Mouse (Mus musculus): Measurements from ENCODE around the gene Lrrc20. TPM values are rescaled to one million over a fixed set of nuclear protein-coding genes. Genes with fewer than 3 reads are reported as not detected.
A peak's percentile ranks its signal among the peaks of the same experiment; 100 is the strongest.

The Lrrc20 gene
- total and polyA plus RNA-seq, 2 experiments from 2014 or later: 9.7 to 19.6 TPM

GRCm38 (mm10) chr10:61555155-61555554 lies 79.6 kb downstream of the Lrrc20 start:
- ATAC-seq (no peak), DNase-seq (ENCODE audit: low spot score) (no peak)
- 85% methylated on average over 6 of the region's 6 CpGs for WGBS

DNA sequence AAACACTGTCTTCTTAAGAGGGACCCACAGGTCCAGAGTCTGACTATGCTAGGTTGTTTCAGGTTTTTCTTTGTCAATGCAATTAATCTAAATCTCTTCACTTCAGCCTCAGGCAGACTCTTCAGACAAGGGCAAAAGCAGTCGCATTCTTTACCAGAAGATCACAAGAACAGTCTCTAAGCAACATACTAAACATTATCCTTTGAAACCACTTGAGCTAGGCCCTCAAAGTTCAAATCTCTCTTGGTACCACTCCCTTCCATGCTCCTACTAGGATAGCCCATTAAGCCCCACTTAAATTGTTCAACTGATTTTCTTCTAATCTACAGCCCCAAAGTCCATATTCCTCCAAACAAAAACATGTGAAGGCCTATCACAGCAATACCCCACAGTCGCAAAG lies 83.0 kb downstream of the Lrrc20 start:
- H3K36me3 ChIP-seq (ENCODE audit: insufficient read depth, low read length): no peaks in the 10 kb centered on the region
- H3K9me3 ChIP-seq (ENCODE audit: low read length): no peaks in the 10 kb centered on the region
- WGBS: 95% methylated on average over 2 of the region's 2 CpGs
- no peak overlapping the region for H3K4me3 ChIP-seq (ENCODE audit: low read length)
- no peak for DNase-seq (ENCODE audit: low spot score)
- no peak overlapping the region for H3K27ac ChIP-seq
- H3K4me2 ChIP-seq (ENCODE audit: low read depth, low read length): no peak overlapping the region
- H3K4me1 ChIP-seq (ENCODE audit: insufficient read depth, low read length): no peaks in the 10 kb centered on the region
- no peak overlapping the region for H3K9ac ChIP-seq (replicated peaks; ENCODE audit: low read length)
- H3K27me3 ChIP-seq (ENCODE audit: insufficient read depth, low read length): no peaks in the 10 kb centered on the region
- ATAC-seq: no peak
- no peak for TF ChIP-seq CTCF (IDR thresholded peaks at IDR 0.05; ENCODE audit: low read depth)

More at GRCm38 (mm10) chr10:61555155-61555554, 79.6 kb downstream of the Lrrc20 start:
- H3K27ac ChIP-seq: no peak overlapping the region
- no peak for TF ChIP-seq CTCF (IDR thresholded peaks at IDR 0.05; ENCODE audit: low read depth)
- no peak overlapping the region for H3K4me3 ChIP-seq (ENCODE audit: low read length)
- H3K9me3 ChIP-seq (ENCODE audit: low read length): no peaks in the 10 kb centered on the region
- peaks cover 4% of the 10 kb centered on the region; the same call in 1 of the 2 replicates for H3K4me1 ChIP-seq (ENCODE audit: insufficient read depth, low read length)
- no peak overlapping the region for H3K9ac ChIP-seq (replicated peaks; ENCODE audit: low read length)
- H3K27me3 ChIP-seq (ENCODE audit: insufficient read depth, low read length): no peaks in the 10 kb centered on the region
- no peak overlapping the region for H3K4me2 ChIP-seq (ENCODE audit: low read depth, low read length)
- no peaks in the 10 kb centered on the region for H3K36me3 ChIP-seq (ENCODE audit: insufficient read depth, low read length)

GRCm38 (mm10) chr10:61559544-61559943 lies 83.9 kb downstream of the Lrrc20 start:
- Histone ChIP-seq H3K9ac (replicated peaks; ENCODE audit: low read length) (no peak overlapping the region), H3K27me3 (ENCODE audit: insufficient read depth, low read length) (no peaks in the 10 kb centered on the region), H3K4me3 (ENCODE audit: low read length) (no peak overlapping the region), H3K9me3 (ENCODE audit: low read length) (no peaks in the 10 kb centered on the region), H3K4me2 (ENCODE audit: low read depth, low read length) (no peak overlapping the region), H3K36me3 (ENCODE audit: insufficient read depth, low read length) (no peaks in the 10 kb centered on the region), H3K27ac (no peak overlapping the region), H3K4me1 (ENCODE audit: insufficient read depth, low read length) (no peaks in the 10 kb centered on the region)
- no peak for TF ChIP-seq CTCF (IDR thresholded peaks at IDR 0.05; ENCODE audit: low read depth)
- no peak for DNase-seq (ENCODE audit: low spot score)
- no peak for ATAC-seq

GRCm38 (mm10) chr10:61563550-61563949 lies 87.9 kb downstream of the Lrrc20 start:
- H3K9me3 ChIP-seq (ENCODE audit: low read length): no peaks in the 10 kb centered on the region
- no peaks in the 10 kb centered on the region for H3K36me3 ChIP-seq (ENCODE audit: insufficient read depth, low read length)
- DNase-seq (ENCODE audit: low spot score) (no peak), ATAC-seq (no peak)
- H3K4me2 ChIP-seq (ENCODE audit: low read depth, low read length): no peak overlapping the region
- no peak overlapping the region for H3K27ac ChIP-seq
- H3K27me3 ChIP-seq (ENCODE audit: insufficient read depth, low read length): no peaks in the 10 kb centered on the region
- H3K4me3 ChIP-seq (ENCODE audit: low read length): no peak overlapping the region
- WGBS: 84% methylated on average over 9 of the region's 9 CpGs
- TF ChIP-seq CTCF (IDR thresholded peaks at IDR 0.05; ENCODE audit: low read depth): no peak
- no peak overlapping the region for H3K9ac ChIP-seq (replicated peaks; ENCODE audit: low read length)
- no peaks in the 10 kb centered on the region for H3K4me1 ChIP-seq (ENCODE audit: insufficient read depth, low read length)

- no peaks in the 10 kb centered on the region for H3K4me1 ChIP-seq (ENCODE audit: insufficient read depth, low read length)
- no peaks in the 10 kb centered on the region for H3K36me3 ChIP-seq (ENCODE audit: insufficient read depth, low read length)
- H3K4me3 ChIP-seq (ENCODE audit: low read length): no peak overlapping the region
- H3K9ac ChIP-seq (replicated peaks; ENCODE audit: low read length): no peak overlapping the region
- H3K9me3 ChIP-seq (ENCODE audit: low read length): no peaks in the 10 kb centered on the region
- H3K27ac ChIP-seq: no peak overlapping the region
- no peaks in the 10 kb centered on the region for H3K27me3 ChIP-seq (ENCODE audit: insufficient read depth, low read length)
- no peak overlapping the region for H3K4me2 ChIP-seq (ENCODE audit: low read depth, low read length)
- no peak for TF ChIP-seq CTCF (IDR thresholded peaks at IDR 0.05; ENCODE audit: low read depth)
- DNase-seq (ENCODE audit: low spot score): no peak
- ATAC-seq: no peak
- 73% methylated on average over 4 of the region's 4 CpGs for WGBS
Measured at GRCm38 (mm10) chr10:61564408-61564807, 88.8 kb downstream of the Lrrc20 start.

- no peak for ATAC-seq
- Histone ChIP-seq H3K4me3 (ENCODE audit: low read length) (no peak overlapping the region), H3K36me3 (ENCODE audit: insufficient read depth, low read length) (no peaks in the 10 kb centered on the region), H3K27me3 (ENCODE audit: insufficient read depth, low read length) (no peaks in the 10 kb centered on the region), H3K9me3 (ENCODE audit: low read length) (no peaks in the 10 kb centered on the region), H3K4me1 (ENCODE audit: insufficient read depth, low read length) (no peaks in the 10 kb centered on the region), H3K4me2 (ENCODE audit: low read depth, low read length) (no peak overlapping the region), H3K27ac (no peak overlapping the region), H3K9ac (replicated peaks; ENCODE audit: low read length) (no peak overlapping the region)
- 17% methylated on average over 10 of the region's 10 CpGs for WGBS
- no peak for TF ChIP-seq CTCF (IDR thresholded peaks at IDR 0.05; ENCODE audit: low read depth)
- peak; percentile 40 for DNase-seq (ENCODE audit: low spot score)
Measured at GRCm38 (mm10) chr10:61570181-61570580, 94.6 kb downstream of the Lrrc20 start.

DNA sequence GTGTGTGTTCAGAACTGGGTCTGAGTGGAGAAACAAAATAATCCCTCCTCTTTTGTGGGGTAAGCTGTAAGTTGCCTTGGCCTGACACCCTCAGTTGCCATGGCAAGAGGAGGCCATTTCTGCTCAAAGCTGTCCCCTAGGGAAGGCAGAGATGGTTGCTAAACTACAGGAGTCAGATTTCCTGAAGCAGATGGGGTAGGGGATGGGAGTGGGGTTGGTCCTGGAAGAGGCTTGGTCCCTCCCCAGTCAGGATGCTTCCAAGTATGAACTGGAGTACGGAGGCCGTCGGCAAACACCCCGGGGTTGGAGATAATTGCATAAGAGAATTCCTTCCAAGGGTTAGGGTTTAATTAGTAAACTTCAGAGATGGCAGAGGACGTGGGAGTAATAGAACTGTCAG lies 96.5 kb downstream of the Lrrc20 start:
- no peak overlapping the region for H3K4me3 ChIP-seq (ENCODE audit: low read length)
- no peaks in the 10 kb centered on the region for H3K36me3 ChIP-seq (ENCODE audit: insufficient read depth, low read length)
- H3K4me1 ChIP-seq (ENCODE audit: insufficient read depth, low read length): peaks cover 8% of the 10 kb centered on the region; the same call in 1 of the 2 replicates
- no peak overlapping the region for H3K9ac ChIP-seq (replicated peaks; ENCODE audit: low read length)
- H3K27me3 ChIP-seq (ENCODE audit: insufficient read depth, low read length): no peaks in the 10 kb centered on the region
- no peaks in the 10 kb centered on the region for H3K9me3 ChIP-seq (ENCODE audit: low read length)
- 40% methylated on average over 5 of the region's 5 CpGs for WGBS
- DNase-seq (ENCODE audit: low spot score) (peak; percentile 58), ATAC-seq (peak; percentile 57)
- no peak overlapping the region for H3K27ac ChIP-seq
- no peak overlapping the region for H3K4me2 ChIP-seq (ENCODE audit: low read depth, low read length)
- TF ChIP-seq CTCF (IDR thresholded peaks at IDR 0.05; ENCODE audit: low read depth): no peak

Measured in hindbrain, postnatal 0 days (tissue).